Mouse (Mus musculus): Measurements from ENCODE around the gene Mettl23.

- TF ChIP-seq POLR2A (IDR thresholded peaks at IDR 0.05; ENCODE audit: extremely low read depth, insufficient read depth, low read length) (no peak), CTCF (IDR thresholded peaks at IDR 0.05; ENCODE audit: extremely low read depth, insufficient read depth, low read length) (no peak)
These were observed 26.6 kb downstream of the Mettl23 start for GRCm38 (mm10) chr11:116869641-116870040.

All from cortical plate, adult 2 months (tissue).